Mouse (Mus musculus) cerebellum, adult 2 months (tissue): ENCODE data around the gene Nit2.

Experiments
- CTCF ChIP-seq: fragments of 200-500 bp; IDR thresholded peaks from 2 replicates; pipeline ENCODE4 v1.5.1; 2011; ENCODE audit warnings: low read depth, mild to moderate bottlenecking, control low read depth, low read length, moderate library complexity, borderline replicate concordance; ENCODE audit not compliant: insufficient read depth
- POLR2A ChIP-seq: fragments of 200-500 bp; IDR thresholded peaks from 2 replicates; pipeline ENCODE4 v1.6.1; 2011; ENCODE audit warnings: low read length, control low read depth, borderline replicate concordance; ENCODE audit not compliant: insufficient read depth

DNA sequence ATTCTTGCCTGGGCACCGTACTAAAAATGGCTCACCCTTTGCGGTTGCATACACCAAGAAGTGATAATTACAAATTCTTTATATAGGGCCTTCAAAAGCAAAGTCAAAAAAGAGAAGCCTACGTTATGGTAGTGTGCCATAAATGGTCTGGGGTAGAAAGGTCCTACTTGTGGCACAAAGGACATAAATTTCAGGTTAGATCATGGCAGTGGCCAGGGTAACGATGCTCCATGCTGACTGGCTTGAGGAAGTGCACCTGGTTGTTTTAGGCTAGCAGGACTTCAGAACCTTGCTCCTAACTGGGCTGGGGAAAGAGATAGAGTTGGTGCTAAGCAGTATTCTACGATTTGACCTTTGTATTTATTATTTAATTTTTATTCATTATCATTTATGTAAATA, 372 bp upstream of the Nit2 start:
- TF ChIP-seq POLR2A (no peak), CTCF (no peak)
